Mouse (Mus musculus): ENCODE measurements at regions not wholly inside any gene's neighbourhood (a gene's known extent, or its start where the extent isn't known, plus 50 kb on each side); places are given as distances from the start of the nearest gene placed in this dataset.

DNA sequence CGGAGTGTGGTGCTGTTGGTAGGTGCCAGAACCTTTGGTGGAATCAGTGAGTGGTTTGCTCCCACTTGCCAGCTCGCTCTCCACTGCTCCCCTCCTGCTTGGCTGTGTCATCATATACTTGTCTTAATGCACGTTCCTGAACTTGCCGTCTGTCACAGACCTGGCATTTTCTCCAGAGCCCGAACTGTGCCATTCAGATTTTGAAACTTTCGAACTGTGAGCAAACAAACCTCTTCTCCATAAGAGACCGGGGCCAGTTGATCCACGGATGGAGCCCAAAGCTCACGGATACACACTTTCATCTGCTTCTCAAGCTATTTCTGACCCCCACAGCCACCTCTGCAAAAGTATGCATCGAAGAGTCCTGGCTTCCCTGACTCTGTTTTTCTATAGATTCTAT is 141.0 kb upstream of the Rreb1 start:
- no peak for ATAC-seq (ENCODE audit: low read depth)
- Histone ChIP-seq H3K27ac (ENCODE audit: low read length) (no peak overlapping the region), H3K9me3 (replicated peaks; ENCODE audit: control insufficient read depth, low read length) (no peaks in the 10 kb centered on the region), H3K4me1 (ENCODE audit: control insufficient read depth, low read depth, low read length) (no peaks in the 10 kb centered on the region; the same call in 1 of the 2 replicates), H3K36me3 (ENCODE audit: control insufficient read depth, insufficient read depth) (no peaks in the 10 kb centered on the region), H3K4me2 (ENCODE audit: low read depth, low read length) (no peak overlapping the region), H3K9ac (ENCODE audit: low read depth, low read length) (no peak overlapping the region), H3K4me3 (ENCODE audit: low read depth, low read length) (no peak overlapping the region), H3K27me3 (ENCODE audit: control insufficient read depth, insufficient read depth, low read depth, low read length) (no peaks in the 10 kb centered on the region)
- WGBS (ENCODE audit: insufficient replicate concordance), result 58% methylated on average over 10 of the region's 10 CpGs

DNA sequence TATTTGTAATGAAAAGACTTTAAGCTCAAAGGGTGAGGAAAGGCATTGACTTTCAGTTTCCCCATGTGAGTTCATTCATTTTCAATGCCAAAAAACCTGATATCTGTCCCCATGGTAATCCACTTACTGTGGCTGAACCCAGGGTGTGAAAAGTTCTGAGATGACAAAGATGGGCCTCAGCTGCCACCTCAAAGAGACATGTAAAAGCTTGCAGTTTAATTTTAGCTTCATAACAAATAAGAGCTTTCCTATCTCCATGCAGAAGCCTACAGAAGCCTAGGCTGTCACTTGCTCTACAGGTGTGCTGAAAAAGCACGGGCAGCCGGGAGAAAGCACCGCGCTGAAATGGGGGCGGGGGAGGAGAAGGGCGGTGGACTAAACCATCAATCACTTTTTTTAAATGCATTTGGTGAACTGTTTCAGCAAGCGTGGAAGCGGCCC is 140.1 kb upstream of the Rreb1 start:
- no peak overlapping the region for H3K27ac ChIP-seq (ENCODE audit: low read length)
- WGBS (ENCODE audit: insufficient replicate concordance), result 62% methylated on average over 8 of the region's 8 CpGs

DNA sequence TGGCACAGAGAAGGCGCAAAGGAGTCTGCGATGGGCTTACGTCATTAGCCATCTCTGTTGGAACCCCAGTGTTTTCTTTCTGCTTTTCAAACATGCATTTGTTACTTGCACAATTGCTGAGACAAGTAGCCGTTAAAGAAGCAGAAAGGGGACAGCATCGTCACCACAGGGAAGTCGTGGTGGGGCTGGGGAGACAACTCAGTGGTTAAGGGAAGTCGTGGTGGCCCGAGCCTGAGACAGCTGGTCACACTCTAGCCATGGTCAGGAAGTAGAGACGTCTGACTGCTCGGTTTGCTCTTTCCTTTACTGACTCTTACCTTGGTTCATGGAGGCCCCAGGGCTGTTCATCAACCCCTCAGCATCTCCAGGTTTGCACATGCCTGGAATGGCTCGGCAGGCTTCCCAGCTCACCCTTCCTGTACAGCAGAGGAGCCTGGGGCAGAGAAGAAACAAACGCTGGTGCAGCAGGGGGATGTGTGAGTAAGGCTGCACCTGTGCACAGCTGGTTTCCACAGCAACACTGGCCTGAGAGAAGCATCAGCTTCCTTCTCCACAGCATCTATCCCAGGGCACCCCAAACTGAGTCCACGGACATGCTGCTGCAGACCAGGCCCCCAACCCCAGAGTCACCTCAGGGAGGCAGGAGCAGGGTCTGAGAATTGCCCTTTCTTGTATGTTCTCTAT is 135.6 kb upstream of the Rreb1 start:
- peak; percentile 41; the same call in 1 of the 2 replicates for ATAC-seq (ENCODE audit: low read depth)
- no peak overlapping the region for H3K9ac ChIP-seq (ENCODE audit: low read depth, low read length)
- H3K27ac ChIP-seq (ENCODE audit: low read length), result 0 out of 2 replicates have a peak overlapping the region, but pooled peaks have one; percentile 5
- no peaks in the 10 kb centered on the region for H3K9me3 ChIP-seq (replicated peaks; ENCODE audit: control insufficient read depth, low read length)
- no peak overlapping the region; the same call in 1 of the 2 replicates for H3K4me2 ChIP-seq (ENCODE audit: low read depth, low read length)
- no peaks in the 10 kb centered on the region; the same call in 1 of the 2 replicates for H3K4me1 ChIP-seq (ENCODE audit: control insufficient read depth, low read depth, low read length)
- WGBS (ENCODE audit: insufficient replicate concordance), result 20% methylated on average over 13 of the region's 13 CpGs
- no peak overlapping the region for H3K4me3 ChIP-seq (ENCODE audit: low read depth, low read length)
- no peaks in the 10 kb centered on the region for H3K27me3 ChIP-seq (ENCODE audit: control insufficient read depth, insufficient read depth, low read depth, low read length)
- no peaks in the 10 kb centered on the region for H3K36me3 ChIP-seq (ENCODE audit: control insufficient read depth, insufficient read depth)

More for the DNA sequence above, 140.1 kb upstream of the Rreb1 start:
- no peaks in the 10 kb centered on the region for H3K36me3 ChIP-seq (ENCODE audit: control insufficient read depth, insufficient read depth)
- no peak overlapping the region for H3K4me2 ChIP-seq (ENCODE audit: low read depth, low read length)
- H3K4me3 ChIP-seq (ENCODE audit: low read depth, low read length), result no peak overlapping the region
- H3K9ac ChIP-seq (ENCODE audit: low read depth, low read length), result no peak overlapping the region
- no peaks in the 10 kb centered on the region; the same call in 1 of the 2 replicates for H3K4me1 ChIP-seq (ENCODE audit: control insufficient read depth, low read depth, low read length)
- no peaks in the 10 kb centered on the region for H3K9me3 ChIP-seq (replicated peaks; ENCODE audit: control insufficient read depth, low read length)
- ATAC-seq (ENCODE audit: low read depth), result no peak
- H3K27me3 ChIP-seq (ENCODE audit: control insufficient read depth, insufficient read depth, low read depth, low read length), result no peaks in the 10 kb centered on the region

DNA sequence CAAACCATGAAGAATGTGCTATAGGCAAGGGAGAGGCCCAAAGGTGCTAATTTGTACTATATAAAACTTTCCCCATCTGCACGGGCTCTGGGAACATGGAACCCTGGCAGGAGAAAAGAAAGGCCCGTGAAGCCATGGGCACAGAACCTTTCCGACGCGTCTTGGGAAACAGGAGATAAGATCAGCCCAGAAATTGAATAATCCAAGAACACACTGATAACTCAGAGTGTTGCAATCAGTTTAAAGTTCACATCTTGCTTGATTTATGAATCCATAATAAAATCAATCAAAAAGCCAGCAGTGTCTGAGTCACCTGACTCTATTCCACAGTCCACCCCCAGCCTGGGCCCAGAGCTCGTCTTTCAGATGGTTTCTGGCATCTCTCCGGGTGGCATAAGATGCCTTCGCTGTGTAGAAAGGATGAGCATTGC is 133.4 kb upstream of the Rreb1 start:
- ATAC-seq (ENCODE audit: low read depth), result no peak
- H3K9me3 ChIP-seq (replicated peaks; ENCODE audit: control insufficient read depth, low read length), result no peaks in the 10 kb centered on the region
- 78% methylated on average over 8 of the region's 8 CpGs for WGBS (ENCODE audit: insufficient replicate concordance)
- H3K27me3 ChIP-seq (ENCODE audit: control insufficient read depth, insufficient read depth, low read depth, low read length), result no peaks in the 10 kb centered on the region
- H3K27ac ChIP-seq (ENCODE audit: low read length), result no peak overlapping the region
- H3K4me3 ChIP-seq (ENCODE audit: low read depth, low read length), result no peak overlapping the region
- no peaks in the 10 kb centered on the region for H3K36me3 ChIP-seq (ENCODE audit: control insufficient read depth, insufficient read depth)
- no peak overlapping the region for H3K4me2 ChIP-seq (ENCODE audit: low read depth, low read length)
- H3K9ac ChIP-seq (ENCODE audit: low read depth, low read length), result no peak overlapping the region
- peaks cover 5% of the 10 kb centered on the region for H3K4me1 ChIP-seq (ENCODE audit: control insufficient read depth, low read depth, low read length)

DNA sequence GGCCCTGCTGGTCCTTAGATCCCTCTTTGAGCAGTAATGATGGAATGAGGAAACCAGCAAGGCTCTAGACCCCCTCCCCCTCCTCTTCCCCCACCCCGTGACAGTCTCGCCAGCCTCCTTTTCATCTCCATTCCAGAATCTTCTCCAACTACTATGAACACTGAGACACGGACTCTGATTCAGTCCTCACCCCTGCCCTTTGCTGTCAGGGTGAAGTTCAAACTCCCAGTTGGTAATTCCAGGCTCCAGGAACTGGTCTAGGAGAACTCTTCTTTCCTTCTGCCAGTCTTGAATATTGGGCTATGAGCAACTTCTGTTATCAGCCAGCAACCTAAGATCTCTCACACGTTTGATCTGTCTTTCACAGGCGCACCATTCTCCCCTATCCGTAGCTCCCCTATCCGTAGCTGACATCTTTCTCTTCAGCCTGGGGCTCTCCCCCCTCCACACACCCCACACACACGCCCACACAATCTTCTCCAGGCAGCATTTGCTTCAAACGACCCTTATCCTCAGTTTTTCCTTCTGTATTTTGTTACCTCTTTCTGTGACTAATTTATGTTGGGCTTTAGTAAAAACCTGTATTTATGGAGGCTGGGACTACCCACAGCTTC is 128.6 kb upstream of the Rreb1 start:
- Histone ChIP-seq H3K4me3 (ENCODE audit: low read depth, low read length) (no peak overlapping the region), H3K9ac (ENCODE audit: low read depth, low read length) (no peak overlapping the region), H3K4me2 (ENCODE audit: low read depth, low read length) (no peak overlapping the region), H3K27me3 (ENCODE audit: control insufficient read depth, insufficient read depth, low read depth, low read length) (no peaks in the 10 kb centered on the region), H3K4me1 (ENCODE audit: control insufficient read depth, low read depth, low read length) (peaks cover 6% of the 10 kb centered on the region), H3K9me3 (replicated peaks; ENCODE audit: control insufficient read depth, low read length) (no peaks in the 10 kb centered on the region), H3K27ac (ENCODE audit: low read length) (no peak overlapping the region), H3K36me3 (ENCODE audit: control insufficient read depth, insufficient read depth) (no peaks in the 10 kb centered on the region)
- peak; percentile 39; the same call in 1 of the 2 replicates for ATAC-seq (ENCODE audit: low read depth)
- 31% methylated on average over 9 of the region's 9 CpGs for WGBS (ENCODE audit: insufficient replicate concordance)

DNA sequence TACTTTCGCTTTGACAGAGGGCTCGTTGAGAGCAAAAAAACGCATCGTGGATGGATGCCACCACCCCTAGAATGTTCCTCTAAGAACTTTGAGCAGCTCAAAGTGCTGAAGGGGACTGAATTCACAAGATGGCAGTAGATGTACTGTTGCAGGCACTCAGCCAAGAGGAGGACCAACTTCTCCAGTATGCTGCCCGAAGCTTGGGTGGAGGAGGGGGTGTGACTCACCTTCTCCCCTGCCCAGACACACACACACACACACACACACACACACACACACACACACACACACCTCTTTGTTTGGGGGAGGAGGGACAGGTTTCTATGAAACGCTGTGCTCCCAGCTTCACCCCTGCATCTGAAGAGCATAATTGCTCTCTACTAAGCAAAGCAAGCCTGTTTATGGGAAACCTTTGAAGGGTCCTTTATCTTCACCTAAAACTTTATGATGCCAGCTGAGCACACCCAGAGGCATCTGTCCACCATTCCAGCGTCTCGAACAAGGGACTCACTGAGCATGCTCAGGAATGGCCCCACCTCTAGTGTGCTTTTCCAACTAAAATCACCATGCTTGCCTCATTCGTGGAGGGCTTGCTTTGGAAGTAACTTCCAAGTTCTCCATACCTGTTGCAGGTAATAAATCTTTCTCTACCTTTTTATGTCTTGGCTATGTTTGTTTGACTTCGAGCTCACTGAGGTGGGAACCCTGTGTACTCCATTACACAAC is 126.8 kb upstream of the Rreb1 start:
- Histone ChIP-seq H3K4me2 (ENCODE audit: low read depth, low read length) (no peak overlapping the region), H3K27ac (ENCODE audit: low read length) (no peak overlapping the region), H3K27me3 (ENCODE audit: control insufficient read depth, insufficient read depth, low read depth, low read length) (no peaks in the 10 kb centered on the region), H3K4me3 (ENCODE audit: low read depth, low read length) (no peak overlapping the region), H3K9ac (ENCODE audit: low read depth, low read length) (no peak overlapping the region), H3K9me3 (replicated peaks; ENCODE audit: control insufficient read depth, low read length) (no peaks in the 10 kb centered on the region), H3K4me1 (ENCODE audit: control insufficient read depth, low read depth, low read length) (peaks cover 6% of the 10 kb centered on the region), H3K36me3 (ENCODE audit: control insufficient read depth, insufficient read depth) (no peaks in the 10 kb centered on the region)
- 62% methylated on average over 10 of the region's 10 CpGs for WGBS (ENCODE audit: insufficient replicate concordance)
- ATAC-seq (ENCODE audit: low read depth), result no peak

DNA sequence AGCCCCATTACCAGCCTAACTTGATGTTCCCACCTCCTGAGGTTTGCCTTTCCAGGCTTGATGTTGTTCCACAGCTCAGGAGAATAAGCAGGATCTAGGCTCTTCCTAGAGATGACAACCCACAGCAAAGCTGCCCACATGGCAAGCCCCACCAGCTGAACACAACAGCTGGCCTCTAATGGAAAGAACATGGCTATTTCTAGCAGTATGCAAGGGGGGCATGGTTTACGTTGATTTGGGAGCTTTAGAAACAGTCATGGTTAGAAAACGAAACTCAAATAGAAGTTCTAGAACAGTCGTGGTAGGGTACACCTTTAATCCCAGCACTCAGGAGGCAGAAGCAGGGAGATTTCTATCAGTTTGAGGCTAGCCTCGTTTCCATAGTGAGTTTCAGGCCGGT is 123.5 kb upstream of the Rreb1 start:
- no peaks in the 10 kb centered on the region for H3K27me3 ChIP-seq (ENCODE audit: control insufficient read depth, insufficient read depth, low read depth, low read length)
- H3K36me3 ChIP-seq (ENCODE audit: control insufficient read depth, insufficient read depth), result no peaks in the 10 kb centered on the region
- no peak overlapping the region for H3K9ac ChIP-seq (ENCODE audit: low read depth, low read length)
- 42% methylated on average over 5 of the region's 5 CpGs for WGBS (ENCODE audit: insufficient replicate concordance)
- ATAC-seq (ENCODE audit: low read depth), result no peak
- H3K4me1 ChIP-seq (ENCODE audit: control insufficient read depth, low read depth, low read length), result peaks cover 2% of the 10 kb centered on the region; the same call in 1 of the 2 replicates
- H3K27ac ChIP-seq (ENCODE audit: low read length), result no peak overlapping the region
- no peak overlapping the region for H3K4me3 ChIP-seq (ENCODE audit: low read depth, low read length)
- H3K4me2 ChIP-seq (ENCODE audit: low read depth, low read length), result no peak overlapping the region
- no peaks in the 10 kb centered on the region for H3K9me3 ChIP-seq (replicated peaks; ENCODE audit: control insufficient read depth, low read length)

DNA sequence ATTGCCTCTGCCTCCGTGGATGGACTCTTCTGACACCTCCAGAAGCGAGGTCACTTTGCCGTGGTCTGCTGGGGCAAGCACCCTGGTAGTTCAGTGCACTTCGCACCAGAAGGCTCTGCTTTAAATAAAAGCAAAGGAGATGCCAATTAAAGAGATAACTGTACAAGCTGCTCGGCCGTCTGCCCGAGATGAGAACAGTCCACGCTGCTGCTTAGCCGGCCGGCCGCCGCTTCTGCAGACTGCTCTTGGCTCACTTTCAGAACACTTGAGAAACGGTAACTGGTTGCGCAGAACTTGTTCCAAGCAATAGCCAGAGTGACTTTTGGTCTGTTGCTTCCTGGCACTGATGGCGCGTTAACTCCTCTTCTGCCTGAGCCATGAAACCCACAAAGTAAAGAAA is 121.0 kb upstream of the Rreb1 start:
- Histone ChIP-seq H3K9me3 (replicated peaks; ENCODE audit: control insufficient read depth, low read length) (no peaks in the 10 kb centered on the region), H3K36me3 (ENCODE audit: control insufficient read depth, insufficient read depth) (no peaks in the 10 kb centered on the region), H3K27ac (ENCODE audit: low read length) (no peak overlapping the region), H3K27me3 (ENCODE audit: control insufficient read depth, insufficient read depth, low read depth, low read length) (no peaks in the 10 kb centered on the region), H3K4me3 (ENCODE audit: low read depth, low read length) (no peak overlapping the region), H3K4me2 (ENCODE audit: low read depth, low read length) (peak overlapping the region; percentile 20; the same call in 1 of the 2 replicates), H3K9ac (ENCODE audit: low read depth, low read length) (no peak overlapping the region), H3K4me1 (ENCODE audit: control insufficient read depth, low read depth, low read length) (no peaks in the 10 kb centered on the region)
- ATAC-seq (ENCODE audit: low read depth), result no peak
- 44% methylated on average over 16 of the region's 16 CpGs for WGBS (ENCODE audit: insufficient replicate concordance)

All from liver, embryonic 16.5 days (tissue).